In the genomic region with DNA sequence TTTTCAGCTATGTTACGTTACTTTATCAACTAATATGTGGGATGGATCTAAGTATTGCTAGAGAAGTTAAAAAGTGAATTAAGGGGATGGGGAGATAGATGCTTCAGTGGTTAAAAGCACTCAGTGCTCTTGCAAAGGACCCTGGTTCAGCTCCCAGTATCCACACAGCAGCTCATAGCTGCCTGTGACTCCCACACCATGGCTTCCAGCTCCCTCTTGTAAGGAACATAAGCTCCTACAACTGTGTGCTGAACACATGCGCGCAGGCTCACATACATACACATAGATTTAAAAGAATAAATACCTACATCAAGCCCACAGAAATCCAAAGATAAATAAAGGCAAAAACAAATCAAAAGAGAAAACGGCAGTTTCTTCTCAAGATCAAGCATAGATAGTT, we compare ENCODE assay signal across 22 mouse cellular contexts.
A peak's percentile ranks its signal among the peaks of the same experiment; 100 is the strongest.
DNase-seq lines count a peak whose midpoint lies in the region; ATAC-seq lines count a peak whose summit lies in the region.
"Had no signal": no experiment of that assay in that cellular context is flagged by ENCODE, and none has a peak within 500 bp of the region (broad histone marks: within the 10 kb centered on the region; RNA-seq: fewer than 3 reads in every experiment).

No protein-coding gene starts in this region.

- DNase-seq in kidney, postnatal 4 days = no peak
- DNase-seq in kidney, postnatal 36 days = no peak
- DNase-seq in kidney, adult 8-10 months = no peak
- peak; percentile 41 for DNase-seq in midbrain, embryonic 11.5 days (ENCODE audit: low spot score, missing footprints)
- DNase-seq: adrenal gland, adult 2 months; adrenal gland, adult 8-10 months; adrenal gland, postnatal 10 days; adrenal gland, postnatal 14 days; adrenal gland, postnatal 25 days; adrenal gland, postnatal 36 days; B cell, adult 2 months; cerebellum, adult 11 months; cerebellum, adult 11-12 months had no signal

- no peak overlapping the region for H3K4me3 ChIP-seq in kidney, embryonic 14.5 days (ENCODE audit: low read length)
- H3K4me3 ChIP-seq in kidney, embryonic 15.5 days (replicated peaks) = no peak overlapping the region
- H3K4me3 ChIP-seq in kidney, embryonic 16.5 days (ENCODE audit: low read length) = no peak overlapping the region
- H3K4me3 ChIP-seq in midbrain, embryonic 11.5 days (ENCODE audit: low read depth, low read length) = no peak overlapping the region
- no peak overlapping the region for H3K4me3 ChIP-seq in midbrain, embryonic 13.5 days (replicated peaks)

- H3K27me3 ChIP-seq in kidney, embryonic 14.5 days (ENCODE audit: control insufficient read depth, insufficient read depth, low read length) = no peaks in the 10 kb centered on the region
- no peaks in the 10 kb centered on the region for H3K27me3 ChIP-seq in kidney, embryonic 15.5 days
- H3K27me3 ChIP-seq in kidney, embryonic 16.5 days (ENCODE audit: insufficient read depth, low read length) = no peaks in the 10 kb centered on the region
- H3K27me3 ChIP-seq in midbrain, embryonic 11.5 days (ENCODE audit: control insufficient read depth, insufficient read depth, low read length) = no peaks in the 10 kb centered on the region
- no peaks in the 10 kb centered on the region for H3K27me3 ChIP-seq in midbrain, embryonic 13.5 days
- H3K27me3 ChIP-seq: CH12.LX had no signal

- H3K27ac ChIP-seq in kidney, embryonic 14.5 days (ENCODE audit: low read depth, low read length) = no peak overlapping the region
- no peak overlapping the region for H3K27ac ChIP-seq in kidney, embryonic 15.5 days
- H3K27ac ChIP-seq in kidney, embryonic 16.5 days (ENCODE audit: low read length) = no peak overlapping the region
- no peak overlapping the region for H3K27ac ChIP-seq in midbrain, embryonic 11.5 days (ENCODE audit: low read depth, low read length)
- H3K27ac ChIP-seq in midbrain, embryonic 13.5 days = no peak overlapping the region

- ATAC-seq in kidney, embryonic 14.5 days (ENCODE audit: low FRiP score, low TSS enrichment) = peak; percentile 71; the same call in 1 of the 2 replicates
- ATAC-seq in kidney, embryonic 15.5 days (replicated peaks; ENCODE audit: low FRiP score) = 0 out of 2 replicates have a peak, but pooled peaks have one; percentile 77
- ATAC-seq in kidney, embryonic 16.5 days (ENCODE audit: low FRiP score, low TSS enrichment) = peak; percentile 82; the same call in 1 of the 2 replicates
- no peak for ATAC-seq in midbrain, embryonic 11.5 days (ENCODE audit: low FRiP score)
- no peak for ATAC-seq in midbrain, embryonic 13.5 days
- ATAC-seq: activated CD4-positive, CD25-positive, alpha-beta regulatory T cell, adult 4 months; CD4-positive, CD25-positive, alpha-beta regulatory T cell, adult 4 months; Patski had no signal

- no peaks in the 10 kb centered on the region for H3K9me3 ChIP-seq in kidney, embryonic 14.5 days (ENCODE audit: control insufficient read depth, low read length)
- H3K9me3 ChIP-seq in kidney, embryonic 15.5 days (replicated peaks) = no peaks in the 10 kb centered on the region
- no peaks in the 10 kb centered on the region for H3K9me3 ChIP-seq in kidney, embryonic 16.5 days (ENCODE audit: low read length)
- H3K9me3 ChIP-seq in midbrain, embryonic 11.5 days (ENCODE audit: control insufficient read depth, low read length) = no peaks in the 10 kb centered on the region
- H3K9me3 ChIP-seq in midbrain, embryonic 13.5 days = no peaks in the 10 kb centered on the region
- H3K9me3 ChIP-seq: G1E had no signal

- H3K4me2 ChIP-seq in kidney, embryonic 14.5 days (replicated peaks; ENCODE audit: low read depth, low read length) = no peak overlapping the region
- H3K4me2 ChIP-seq in kidney, embryonic 15.5 days = no peak overlapping the region
- no peak overlapping the region for H3K4me2 ChIP-seq in kidney, embryonic 16.5 days (replicated peaks; ENCODE audit: low read depth, low read length)
- no peak overlapping the region for H3K4me2 ChIP-seq in midbrain, embryonic 11.5 days
- no peak overlapping the region for H3K4me2 ChIP-seq in midbrain, embryonic 13.5 days (replicated peaks)

- 42% methylated on average over 4 of the region's 4 CpGs for WGBS in kidney, embryonic 14.5 days
- WGBS in kidney, embryonic 15.5 days = 50% methylated on average over 4 of the region's 4 CpGs
- 34% methylated on average over 4 of the region's 4 CpGs for WGBS in kidney, embryonic 16.5 days
- 93% methylated on average over 4 of the region's 4 CpGs for WGBS in midbrain, embryonic 11.5 days
- 88% methylated on average over 4 of the region's 4 CpGs for WGBS in midbrain, embryonic 13.5 days

- H3K36me3 ChIP-seq in kidney, embryonic 14.5 days (ENCODE audit: control insufficient read depth, insufficient read depth, low read length) = no peaks in the 10 kb centered on the region
- H3K36me3 ChIP-seq in kidney, embryonic 15.5 days = no peaks in the 10 kb centered on the region
- no peaks in the 10 kb centered on the region for H3K36me3 ChIP-seq in kidney, embryonic 16.5 days (ENCODE audit: insufficient read depth, low read length)
- no peaks in the 10 kb centered on the region for H3K36me3 ChIP-seq in midbrain, embryonic 11.5 days (ENCODE audit: control insufficient read depth, insufficient read depth, low read length)
- H3K36me3 ChIP-seq in midbrain, embryonic 13.5 days = no peaks in the 10 kb centered on the region
- H3K36me3 ChIP-seq: G1E had no signal

- no peaks in the 10 kb centered on the region for H3K4me1 ChIP-seq in kidney, embryonic 14.5 days (ENCODE audit: control insufficient read depth, insufficient read depth, low read length)
- no peaks in the 10 kb centered on the region for H3K4me1 ChIP-seq in kidney, embryonic 15.5 days
- H3K4me1 ChIP-seq in kidney, embryonic 16.5 days (ENCODE audit: insufficient read depth, low read length) = no peaks in the 10 kb centered on the region
- no peaks in the 10 kb centered on the region for H3K4me1 ChIP-seq in midbrain, embryonic 11.5 days (ENCODE audit: control insufficient read depth, insufficient read depth, low read length)
- H3K4me1 ChIP-seq in midbrain, embryonic 13.5 days (replicated peaks) = no peaks in the 10 kb centered on the region

- no peak overlapping the region for H3K9ac ChIP-seq in kidney, embryonic 14.5 days (ENCODE audit: low read depth, low read length)
- no peak overlapping the region for H3K9ac ChIP-seq in kidney, embryonic 15.5 days
- H3K9ac ChIP-seq in kidney, embryonic 16.5 days (replicated peaks; ENCODE audit: low read length) = no peak overlapping the region
- H3K9ac ChIP-seq in midbrain, embryonic 11.5 days (ENCODE audit: low read length) = no peak overlapping the region
- H3K9ac ChIP-seq in midbrain, embryonic 13.5 days (replicated peaks) = no peak overlapping the region

Comparison
In these comparisons a context has a peak if more than half of its experiments do, and no peak if none do; other contexts are left out.
1. ATAC-seq: peak in kidney, embryonic 14.5 days (single experiment), kidney, embryonic 15.5 days (single experiment) and kidney, embryonic 16.5 days (single experiment); none in midbrain, embryonic 11.5 days (single experiment) and midbrain, embryonic 13.5 days (single experiment).